Mouse (Mus musculus) limb, embryonic 11.5 days (tissue): ENCODE measurements around the gene Fzr1. TPM values are rescaled to one million over a fixed set of nuclear protein-coding genes. Genes with fewer than 3 reads are reported as not detected.

Experiments used
- ATAC-seq: fragments of 200-750 bp; cut with Nextera tagmentation; 2 replicates; pipeline ENCODE4 v1.8.0; 2017; ENCODE audit warnings: low read depth; ENCODE audit not compliant: insufficient number of reproducible peaks, low FRiP score, low TSS enrichment
- DNase-seq: peaks from one replicate; pipeline ENCODE4 v3.0.0-alpha.2; 2015; ENCODE audit warnings: low spot score
- H3K27ac ChIP-seq: fragments of 300-500 bp; sonication (generic); replicated peaks from 2 replicates; pipeline ENCODE4 v1.5.1; 2014; ENCODE audit warnings: low read depth, mild to moderate bottlenecking, low read length
- H3K27me3 ChIP-seq: fragments of 300-500 bp; sonication (generic); 2 replicates; pipeline ENCODE4 v1.6.1; 2014; ENCODE audit warnings: mild to moderate bottlenecking, low read length, mixed read lengths; ENCODE audit not compliant: control insufficient read depth, insufficient read depth
- H3K36me3 ChIP-seq: fragments of 300-500 bp; sonication (generic); 2 replicates; pipeline ENCODE4 v1.6.1; 2014; ENCODE audit warnings: mild to moderate bottlenecking, low read length, moderate library complexity, mixed read lengths; ENCODE audit not compliant: control insufficient read depth, insufficient read depth
- H3K4me1 ChIP-seq: fragments of 300-500 bp; sonication (generic); 2 replicates; pipeline ENCODE4 v1.6.1; 2014; ENCODE audit warnings: low read length, mixed read lengths; ENCODE audit not compliant: control insufficient read depth, insufficient read depth
- H3K4me2 ChIP-seq: fragments of 300-500 bp; sonication (generic); 2 replicates; pipeline ENCODE4 v1.6.1; 2014; ENCODE audit warnings: low read depth, mild to moderate bottlenecking, moderate library complexity; ENCODE audit not compliant: severe bottlenecking
- H3K4me3 ChIP-seq: fragments of 300-500 bp; sonication (generic); 2 replicates; pipeline ENCODE4 v1.5.1; 2014; ENCODE audit warnings: low read depth, low read length
- H3K9ac ChIP-seq: fragments of 300-500 bp; sonication (generic); 2 replicates; pipeline ENCODE4 v1.6.1; 2014; ENCODE audit warnings: mild to moderate bottlenecking, low read length
- H3K9me3 ChIP-seq: fragments of 300-500 bp; sonication (generic); 2 replicates; pipeline ENCODE4 v1.6.1; 2016; ENCODE audit warnings: low read length; ENCODE audit not compliant: control insufficient read depth
- WGBS: fragments of 180-500 bp; shearing (Covaris S2); extraction: QIAGEN DNeasy Blood & Tissue Kit; methylation state at CpG from one replicate; pipeline ENCODE4 v1.1.7; 2014; 5-methylcytosine and 5-hydroxymethylcytosine counted together
- polyA plus RNA-seq: library from polyadenylated mRNA; unstranded; fragments of >200 nt; fragmentation: Nextera tagmentation; extraction: Ambion mirVana; gene quantifications from 2 replicates; pipeline ENCODE4 v1.2.1, GENCODE M21; 2014

The Fzr1 gene
- polyA plus RNA-seq, 1 experiment from 2014 or later, result 119 TPM

DNA sequence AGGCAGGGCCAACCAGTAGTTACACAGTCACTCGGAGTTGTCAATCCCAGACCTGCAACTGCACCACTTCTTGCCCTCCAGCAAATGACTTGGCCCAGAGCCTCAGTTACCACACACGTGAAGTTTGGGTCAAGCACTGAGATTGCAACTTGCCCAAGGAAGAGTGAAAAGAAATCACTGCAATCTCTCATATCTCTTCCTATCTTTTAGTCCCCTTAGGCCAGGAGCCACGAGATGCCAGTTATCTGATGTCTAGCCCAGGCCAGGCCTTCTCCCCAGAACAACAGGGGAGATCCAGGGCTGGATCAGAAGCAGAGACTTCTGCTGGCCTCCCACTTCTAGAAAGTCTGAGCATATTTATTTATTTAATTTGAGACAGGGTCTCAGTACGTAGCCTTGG lies 22.8 kb downstream of the Fzr1 start:
- Histone ChIP-seq H3K9ac (no peak overlapping the region), H3K9me3 (no peaks in the 10 kb centered on the region), H3K27ac (no peak overlapping the region), H3K4me3 (no peak overlapping the region), H3K4me2 (no peak overlapping the region), H3K4me1 (peaks cover 13% of the 10 kb centered on the region; the same call in 1 of the 2 replicates), H3K27me3 (no peaks in the 10 kb centered on the region), H3K36me3 (peaks cover 2% of the 10 kb centered on the region; the same call in 1 of the 2 replicates)
- WGBS, result 81% methylated on average over 4 of the region's 4 CpGs
- DNase-seq, result no peak
- ATAC-seq, result no peak

DNA sequence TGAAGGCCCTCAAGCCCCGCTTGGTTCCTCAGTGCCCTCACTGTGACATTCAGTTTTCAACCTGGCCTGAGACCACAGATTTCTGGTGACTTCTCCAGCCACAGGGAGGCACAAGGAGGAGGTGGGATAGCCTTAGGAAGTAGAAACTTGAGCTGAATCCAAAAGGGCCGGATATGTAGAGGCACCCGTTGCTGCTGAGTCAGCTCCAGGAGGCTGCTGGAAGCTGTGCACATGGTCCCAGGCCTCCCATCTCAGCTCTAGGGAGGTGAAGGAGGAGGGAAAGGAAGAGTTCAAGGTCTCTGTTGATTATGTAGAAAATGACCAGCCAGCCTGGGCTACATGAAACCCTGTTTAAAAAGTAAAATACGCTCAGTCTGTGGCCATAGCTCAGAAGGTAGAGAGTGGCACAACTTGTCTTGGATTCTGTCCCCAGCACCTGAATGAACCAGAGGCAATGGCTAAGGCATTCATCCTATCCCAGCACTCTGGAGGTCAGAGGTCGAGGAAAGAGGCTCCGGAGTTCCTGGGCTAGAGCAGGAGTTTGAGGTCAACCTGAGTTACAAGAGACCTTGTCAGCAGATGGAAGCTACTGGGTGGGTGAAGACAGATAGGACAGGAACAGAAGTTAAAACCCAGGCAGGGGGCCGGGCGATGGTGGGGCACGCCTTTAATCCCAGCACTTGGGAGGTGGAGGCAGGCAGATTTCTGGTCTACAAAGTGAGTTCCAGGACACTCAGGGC lies 23.4 kb downstream of the Fzr1 start:
- Histone ChIP-seq H3K36me3 (no peaks in the 10 kb centered on the region; the same call in 1 of the 2 replicates), H3K4me3 (no peak overlapping the region), H3K9ac (no peak overlapping the region), H3K4me1 (peaks cover 13% of the 10 kb centered on the region; the same call in 1 of the 2 replicates), H3K9me3 (no peaks in the 10 kb centered on the region), H3K27me3 (no peaks in the 10 kb centered on the region), H3K27ac (no peak overlapping the region), H3K4me2 (no peak overlapping the region)
- DNase-seq (no peak), ATAC-seq (no peak)
- 57% methylated on average over 9 of the region's 9 CpGs for WGBS

DNA sequence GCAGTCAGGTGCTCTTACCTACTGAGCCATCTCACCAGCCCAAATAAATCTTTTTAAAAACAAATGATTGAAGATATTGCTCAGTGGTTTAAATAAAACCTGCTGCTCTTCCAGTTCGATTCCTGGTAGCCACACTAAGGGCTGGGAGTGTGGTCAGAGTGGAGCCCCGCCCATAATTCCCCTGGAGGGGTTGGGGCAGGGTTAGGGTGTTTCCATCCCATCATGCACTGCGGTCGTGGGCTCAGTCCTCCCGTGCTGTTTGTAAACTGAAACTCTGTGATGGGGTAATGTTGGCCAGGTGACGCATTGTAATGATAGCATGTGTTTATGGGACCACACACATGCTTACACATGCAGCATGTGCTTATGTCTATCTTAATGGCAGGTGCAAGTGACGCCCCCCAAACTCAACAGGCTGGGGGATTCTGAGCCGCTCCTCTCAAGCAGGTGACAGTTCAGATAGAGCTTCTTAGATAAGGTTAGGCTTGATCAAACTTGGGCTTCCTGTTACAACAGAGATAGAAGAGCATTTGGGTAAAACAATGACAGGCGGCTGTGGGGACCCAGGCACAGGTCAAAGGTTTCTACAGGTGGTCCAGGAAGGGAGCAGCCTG lies 26.5 kb downstream of the Fzr1 start:
- Histone ChIP-seq H3K4me1 (peaks cover 16% of the 10 kb centered on the region), H3K36me3 (peaks cover 2% of the 10 kb centered on the region; the same call in 1 of the 2 replicates), H3K27me3 (no peaks in the 10 kb centered on the region), H3K9ac (no peak overlapping the region), H3K9me3 (no peaks in the 10 kb centered on the region), H3K4me3 (no peak overlapping the region), H3K27ac (no peak overlapping the region), H3K4me2 (0 out of 2 replicates have a peak overlapping the region, but pooled peaks have one; percentile 4)
- 23% methylated on average over 9 of the region's 9 CpGs for WGBS
- no peak for ATAC-seq
- no peak for DNase-seq

DNA sequence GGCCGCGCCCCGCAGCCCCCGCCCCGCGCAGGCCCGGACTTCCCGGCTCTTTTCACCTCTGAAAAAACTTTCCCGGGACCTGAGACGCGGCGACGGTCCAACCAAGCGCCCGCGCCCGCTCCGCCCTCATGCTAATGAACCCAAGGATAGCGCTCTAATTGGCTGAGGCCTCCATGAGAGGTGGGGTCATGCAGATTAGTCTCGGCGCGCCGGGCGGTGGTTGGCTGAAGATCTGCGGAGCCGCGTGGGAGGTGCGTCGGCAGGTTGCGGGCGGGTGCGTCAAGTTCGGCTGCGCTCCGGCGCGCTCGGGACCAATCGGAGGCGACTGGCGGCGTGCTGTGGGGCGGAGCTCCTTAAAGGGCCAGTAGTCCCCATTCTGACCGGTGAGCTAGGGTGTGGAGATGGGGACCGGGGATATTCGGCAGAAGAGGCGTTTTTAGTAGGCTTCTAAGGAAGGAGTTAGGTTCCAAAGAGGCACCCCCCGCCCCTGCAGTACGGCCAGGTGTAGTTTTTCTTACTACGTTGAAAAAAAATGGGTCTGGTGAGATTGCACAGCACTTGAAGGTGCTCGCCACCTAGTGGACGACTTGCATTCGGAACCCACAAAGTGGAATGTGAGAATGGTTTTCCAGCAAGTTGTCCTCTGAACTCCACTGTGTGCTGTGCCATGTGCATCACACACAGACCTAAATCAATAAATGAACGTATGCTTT lies 27.8 kb downstream of the Fzr1 start, which contains the start of gene Hmg20b:
Hmg20b (minus strand) TSS at position 130 of the 713 bp plus-strand sequence.
- Histone ChIP-seq H3K4me1 (peaks cover 20% of the 10 kb centered on the region), H3K27ac (peak within 1 kb of the TSS; percentile 62; the same call in 1 of the 2 replicates), H3K27me3 (no peaks in the 10 kb centered on the region; the same call in 1 of the 2 replicates), H3K9me3 (no peaks in the 10 kb centered on the region), H3K9ac (peak within 1 kb of the TSS; percentile 92), H3K36me3 (peaks cover 2% of the 10 kb centered on the region; the same call in 1 of the 2 replicates), H3K4me3 (peak within 1 kb of the TSS; percentile 98), H3K4me2 (peak within 1 kb of the TSS; percentile 89)
- ATAC-seq (peak; percentile 88), DNase-seq (peak; percentile 99)
- WGBS, result under 1% methylated on average over 54 of the region's 54 CpGs

DNA sequence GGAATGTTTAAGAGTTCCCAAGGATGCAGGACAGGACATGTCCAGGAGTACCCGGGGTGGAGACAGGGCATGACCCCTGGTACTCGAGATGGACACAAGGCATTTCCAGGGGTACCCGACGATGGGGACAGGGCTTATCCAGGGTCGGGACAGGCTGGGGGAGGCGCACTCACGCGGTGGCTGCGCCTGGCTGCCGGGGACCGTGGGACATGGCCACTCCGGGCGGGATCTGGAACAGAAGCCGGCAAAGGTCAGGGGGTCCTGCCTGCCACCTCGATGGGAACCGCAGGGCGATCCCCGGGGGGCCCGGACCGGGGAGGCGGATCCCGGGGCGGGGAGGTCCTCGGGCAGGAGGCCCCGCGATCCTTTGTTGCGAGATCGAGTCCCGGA lies 28.4 kb downstream of the Fzr1 start:
- WGBS, result 0% methylated on average over 25 of the region's 29 CpGs
- H3K9me3 ChIP-seq, result no peaks in the 10 kb centered on the region
- H3K9ac ChIP-seq, result peak overlapping the region; percentile 92
- peak; percentile 1; the same call in 1 of the 2 replicates for ATAC-seq
- H3K4me1 ChIP-seq, result peaks cover 20% of the 10 kb centered on the region
- peak overlapping the region; percentile 62; the same call in 1 of the 2 replicates for H3K27ac ChIP-seq
- DNase-seq, result no peak
- H3K4me2 ChIP-seq, result peak overlapping the region; percentile 89
- H3K36me3 ChIP-seq, result peaks cover 2% of the 10 kb centered on the region; the same call in 1 of the 2 replicates
- no peaks in the 10 kb centered on the region; the same call in 1 of the 2 replicates for H3K27me3 ChIP-seq
- H3K4me3 ChIP-seq, result peak overlapping the region; percentile 98

DNA sequence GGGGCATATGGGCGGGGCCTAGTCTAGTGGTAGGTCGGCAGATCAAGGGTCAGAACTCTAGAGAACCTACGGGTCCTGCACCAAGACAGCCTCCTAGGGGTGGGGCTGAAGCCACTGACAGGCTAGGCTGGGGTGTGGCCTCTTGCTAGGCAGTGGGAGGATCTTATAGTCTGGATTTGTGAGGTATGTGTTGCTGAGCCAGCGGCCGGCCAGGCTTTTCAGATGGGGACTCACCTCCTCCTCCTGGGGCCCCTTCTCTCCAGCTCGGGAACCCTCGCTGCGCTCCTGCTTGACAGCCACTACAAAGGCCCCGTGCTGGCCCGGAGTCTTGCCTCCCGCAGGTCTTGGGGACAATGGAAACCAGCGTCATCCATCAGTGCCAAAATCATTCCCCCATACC lies 29.2 kb downstream of the Fzr1 start:
- ATAC-seq, result no peak
- Histone ChIP-seq H3K9ac (peak overlapping the region; percentile 92; the same call in 1 of the 2 replicates), H3K4me3 (peak overlapping the region; percentile 98), H3K4me2 (peak overlapping the region; percentile 89), H3K27ac (no peak overlapping the region), H3K9me3 (no peaks in the 10 kb centered on the region), H3K27me3 (peaks cover 6% of the 10 kb centered on the region; the same call in 1 of the 2 replicates), H3K36me3 (peaks cover 2% of the 10 kb centered on the region; the same call in 1 of the 2 replicates), H3K4me1 (peaks cover 20% of the 10 kb centered on the region)
- 8% methylated on average over 12 of the region's 12 CpGs for WGBS
- DNase-seq, result no peak

DNA sequence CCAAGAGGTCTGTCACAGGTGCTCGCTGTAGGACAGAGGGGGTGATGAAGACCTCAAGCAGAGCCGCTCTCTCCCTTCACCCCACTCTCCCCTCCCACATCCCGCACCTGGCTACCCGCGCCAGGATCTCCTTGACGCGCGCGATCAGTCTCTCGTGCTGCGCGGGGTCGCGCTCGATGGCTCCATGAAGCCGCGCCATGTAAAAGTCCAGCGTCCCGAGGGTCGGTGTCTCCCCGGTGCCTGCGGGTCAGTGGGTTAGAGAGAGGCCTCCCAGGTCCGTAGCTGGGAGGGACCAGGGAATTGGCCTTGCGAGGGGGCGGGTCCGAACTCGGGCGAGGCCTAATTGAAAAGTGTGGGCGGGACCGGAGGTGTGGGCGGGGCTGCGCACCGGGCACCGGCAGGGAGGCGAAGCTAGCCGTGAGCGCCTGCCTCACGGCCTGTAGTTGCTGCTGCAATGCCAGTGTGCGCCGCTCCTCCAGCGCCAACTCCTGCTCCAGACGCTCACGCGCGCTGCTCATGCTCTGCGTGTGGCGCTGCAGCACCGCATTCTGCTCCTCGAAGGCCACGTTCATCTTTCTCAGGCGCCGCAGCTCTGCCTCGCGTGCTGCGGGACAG lies 31.8 kb downstream of the Fzr1 start:
- Histone ChIP-seq H3K27ac (no peak overlapping the region; the same call in 1 of the 2 replicates), H3K4me1 (peaks cover 24% of the 10 kb centered on the region), H3K36me3 (peaks cover 2% of the 10 kb centered on the region; the same call in 1 of the 2 replicates), H3K9me3 (no peaks in the 10 kb centered on the region), H3K27me3 (peaks cover 29% of the 10 kb centered on the region), H3K4me3 (peak overlapping the region; percentile 30), H3K9ac (peak overlapping the region; percentile 43), H3K4me2 (peak overlapping the region; percentile 51)
- no peak for ATAC-seq
- 5% methylated on average over 50 of the region's 55 CpGs for WGBS
- peak; percentile 82 for DNase-seq
